Mouse (Mus musculus) heart, embryonic 14.5 days (tissue): ENCODE measurements around the gene Atg4d. TPM values are rescaled to one million over a fixed set of nuclear protein-coding genes. Genes with fewer than 3 reads are reported as not detected.

Source experiments
- ATAC-seq: fragments of 200-750 bp; cut with Nextera tagmentation; 2 replicates; pipeline ENCODE4 v1.8.0; 2017; ENCODE audit warnings: low read depth, moderate TSS enrichment; ENCODE audit not compliant: insufficient number of reproducible peaks, insufficient read depth, low FRiP score
- H3K27ac ChIP-seq, 2 experiments: fragments of 200-500 bp in 1 of 2; fragments of 300-500 bp in 1 of 2; sonication (generic) in 1 of 2; replicated peaks in 1 of 2; 2 replicates each; pipeline ENCODE4 v1.5.1; 2012 to 2014; ENCODE audit warnings: low read depth in 2 of 2, low read length in 2 of 2, control low read depth in 1 of 2, mild to moderate bottlenecking in 1 of 2, mixed read lengths in 1 of 2; ENCODE audit not compliant: control insufficient read depth in 1 of 2, insufficient read depth in 1 of 2
- H3K27me3 ChIP-seq: fragments of 300-500 bp; sonication (generic); 2 replicates; pipeline ENCODE4 v1.6.1; 2014; ENCODE audit warnings: mild to moderate bottlenecking, low read length, control low read depth; ENCODE audit not compliant: control insufficient read depth, insufficient read depth
- H3K36me3 ChIP-seq: fragments of 300-500 bp; sonication (generic); 2 replicates; pipeline ENCODE4 v1.6.1; 2014; ENCODE audit warnings: mild to moderate bottlenecking, control low read depth, low read length, mixed read lengths; ENCODE audit not compliant: control insufficient read depth, insufficient read depth
- H3K4me1 ChIP-seq, 2 experiments: fragments of 200-500 bp in 1 of 2; fragments of 300-500 bp in 1 of 2; sonication (generic) in 1 of 2; 2 replicates each; pipeline ENCODE4 v1.6.1; 2012 to 2014; ENCODE audit warnings: low read length in 2 of 2, control low read depth in 1 of 2, mixed read lengths in 1 of 2; ENCODE audit not compliant: control insufficient read depth in 2 of 2, insufficient read depth in 2 of 2
- H3K4me2 ChIP-seq: fragments of 300-500 bp; sonication (generic); 2 replicates; pipeline ENCODE4 v1.6.1; 2014; ENCODE audit warnings: mild to moderate bottlenecking, low read length
- H3K4me3 ChIP-seq, 2 experiments: fragments of 200-500 bp in 1 of 2; fragments of 300-500 bp in 1 of 2; sonication (generic) in 1 of 2; 2 replicates each; pipeline ENCODE4 v1.5.1; 2012 to 2014; ENCODE audit warnings: low read length in 2 of 2, mild to moderate bottlenecking in 2 of 2, control low read depth in 1 of 2, low read depth in 1 of 2, moderate library complexity in 1 of 2; ENCODE audit not compliant: control insufficient read depth in 1 of 2, insufficient read depth in 1 of 2
- H3K9ac ChIP-seq: fragments of 300-500 bp; sonication (generic); 2 replicates; pipeline ENCODE4 v1.6.1; 2014; ENCODE audit warnings: mild to moderate bottlenecking, low read length
- H3K9me3 ChIP-seq: fragments of 300-500 bp; sonication (generic); 2 replicates; pipeline ENCODE4 v1.6.1; 2016; ENCODE audit warnings: low read length, control low read depth; ENCODE audit not compliant: control insufficient read depth
- WGBS: fragments of 180-500 bp; shearing (Covaris S2); extraction: QIAGEN DNeasy Blood & Tissue Kit; methylation state at CpG from one replicate; pipeline ENCODE4 v1.1.7; 2014; 5-methylcytosine and 5-hydroxymethylcytosine counted together
- polyA plus RNA-seq: library from polyadenylated mRNA; unstranded; fragments of >200 nt; fragmentation: Nextera tagmentation; extraction: Ambion mirVana; gene quantifications from 2 replicates; pipeline ENCODE4 v1.2.1, GENCODE M21; 2014

The Atg4d gene
- polyA plus RNA-seq, 1 experiment from 2014 or later, result 51.4 TPM

- Histone ChIP-seq H3K4me2 (no peak overlapping the region), H3K9ac (no peak overlapping the region), H3K36me3 (peaks cover 98% of the 10 kb centered on the region), H3K27me3 (no peaks in the 10 kb centered on the region), H3K4me3 (no peak overlapping the region), H3K4me1 (peaks cover 5 to 15% of the 10 kb centered on the region in 2 experiments; a peak in 2 of 4 replicates), H3K27ac (0 out of 4 replicates have a peak overlapping the region, but pooled peaks of 1 of the 2 experiments have one; percentile 20), H3K9me3 (no peaks in the 10 kb centered on the region)
- WGBS, result 72% methylated on average over 7 of the region's 7 CpGs
- no peak for ATAC-seq
Measured at GRCm38 (mm10) chr9:21275013-21275710, 10.1 kb downstream of the Atg4d start.

GRCm38 (mm10) chr9:21275727-21276126 is 10.6 kb downstream of the Atg4d start:
- Histone ChIP-seq H3K9me3 (no peaks in the 10 kb centered on the region), H3K4me2 (no peak overlapping the region), H3K9ac (no peak overlapping the region), H3K27ac (no peak overlapping the region), H3K4me3 (no peak overlapping the region), H3K36me3 (peaks cover 98% of the 10 kb centered on the region), H3K4me1 (peaks cover 5 to 15% of the 10 kb centered on the region in 2 experiments; a peak in 2 of 4 replicates), H3K27me3 (no peaks in the 10 kb centered on the region)
- WGBS, result 81% methylated on average over 12 of the region's 12 CpGs
- no peak for ATAC-seq

GRCm38 (mm10) chr9:21276307-21276706 is 11.2 kb downstream of the Atg4d start:
- H3K36me3 ChIP-seq, result peaks cover 98% of the 10 kb centered on the region
- WGBS, result 88% methylated on average over 8 of the region's 8 CpGs
- ATAC-seq, result no peak
- no peak overlapping the region for H3K9ac ChIP-seq
- no peak overlapping the region for H3K4me2 ChIP-seq
- H3K27ac ChIP-seq, result no peak overlapping the region
- H3K4me3 ChIP-seq, result no peak overlapping the region
- H3K9me3 ChIP-seq, result no peaks in the 10 kb centered on the region
- H3K4me1 ChIP-seq, result peaks cover 5 to 15% of the 10 kb centered on the region in 2 experiments; a peak in 2 of 4 replicates
- no peaks in the 10 kb centered on the region for H3K27me3 ChIP-seq

- Histone ChIP-seq H3K9me3 (no peaks in the 10 kb centered on the region), H3K27me3 (no peaks in the 10 kb centered on the region), H3K36me3 (peaks cover 97% of the 10 kb centered on the region), H3K4me1 (peaks cover 5 to 15% of the 10 kb centered on the region in 2 experiments; a peak in 2 of 4 replicates), H3K9ac (no peak overlapping the region), H3K4me2 (no peak overlapping the region), H3K27ac (no peak overlapping the region), H3K4me3 (no peak overlapping the region)
- no peak for ATAC-seq
- 90% methylated on average over 5 of the region's 5 CpGs for WGBS
Measured at GRCm38 (mm10) chr9:21277776-21278175, 12.7 kb downstream of the Atg4d start.

- Histone ChIP-seq H3K27ac (no peak overlapping the region), H3K4me1 (peaks cover 5 to 15% of the 10 kb centered on the region in 2 experiments), H3K4me2 (no peak overlapping the region), H3K27me3 (no peaks in the 10 kb centered on the region), H3K4me3 (no peak overlapping the region), H3K9me3 (no peaks in the 10 kb centered on the region), H3K9ac (no peak overlapping the region), H3K36me3 (peaks cover 69% of the 10 kb centered on the region)
- ATAC-seq, result no peak
- WGBS, result 89% methylated on average over 5 of the region's 5 CpGs
Measured at GRCm38 (mm10) chr9:21283591-21283990, 18.5 kb downstream of the Atg4d start.

GRCm38 (mm10) chr9:21283994-21284393 is 18.9 kb downstream of the Atg4d start:
- H3K4me1 ChIP-seq, result peaks cover 9 to 19% of the 10 kb centered on the region in 2 experiments
- H3K27me3 ChIP-seq, result no peaks in the 10 kb centered on the region
- H3K4me2 ChIP-seq, result no peak overlapping the region
- ATAC-seq, result no peak
- H3K36me3 ChIP-seq, result peaks cover 69% of the 10 kb centered on the region
- H3K27ac ChIP-seq, result no peak overlapping the region
- no peaks in the 10 kb centered on the region for H3K9me3 ChIP-seq
- H3K4me3 ChIP-seq, result no peak overlapping the region
- H3K9ac ChIP-seq, result no peak overlapping the region
- 91% methylated on average over 3 of the region's 3 CpGs for WGBS

- peak overlapping the region in 1 of 2 experiments; percentile 90; a peak in 1 of 4 replicates for H3K27ac ChIP-seq
- H3K4me1 ChIP-seq, result peaks cover 10 to 33% of the 10 kb centered on the region in 2 experiments
- no peaks in the 10 kb centered on the region for H3K9me3 ChIP-seq
- ATAC-seq, result no peak
- no peaks in the 10 kb centered on the region for H3K27me3 ChIP-seq
- H3K4me2 ChIP-seq, result peak overlapping the region; percentile 78
- WGBS, result 48% methylated on average over 3 of the region's 3 CpGs
- H3K9ac ChIP-seq, result peak overlapping the region; percentile 85
- H3K4me3 ChIP-seq, result peak overlapping the region in 1 of 2 experiments; percentile 82; a peak in 2 of 4 replicates
- peaks cover 43% of the 10 kb centered on the region for H3K36me3 ChIP-seq
Measured at GRCm38 (mm10) chr9:21286753-21287152, 21.7 kb downstream of the Atg4d start.
